Mouse (Mus musculus) hematopoietic multipotent progenitor cell, adult 10-12 weeks (in vitro differentiated cells): Measurements from ENCODE around the gene Ptprr. TPM values are rescaled to one million over a fixed set of nuclear protein-coding genes. Genes with fewer than 3 reads are reported as not detected.

Experiments used
- polyA plus RNA-seq: library from polyadenylated mRNA; stranded (reverse); fragments of >175 nt; gene quantifications from 2 replicates; pipeline ENCODE4 v1.2.3, GENCODE M21; 2012; ENCODE audit warnings: low replicate concordance

Gene Ptprr
- polyA plus RNA-seq, result not detected in 2 replicates

DNA sequence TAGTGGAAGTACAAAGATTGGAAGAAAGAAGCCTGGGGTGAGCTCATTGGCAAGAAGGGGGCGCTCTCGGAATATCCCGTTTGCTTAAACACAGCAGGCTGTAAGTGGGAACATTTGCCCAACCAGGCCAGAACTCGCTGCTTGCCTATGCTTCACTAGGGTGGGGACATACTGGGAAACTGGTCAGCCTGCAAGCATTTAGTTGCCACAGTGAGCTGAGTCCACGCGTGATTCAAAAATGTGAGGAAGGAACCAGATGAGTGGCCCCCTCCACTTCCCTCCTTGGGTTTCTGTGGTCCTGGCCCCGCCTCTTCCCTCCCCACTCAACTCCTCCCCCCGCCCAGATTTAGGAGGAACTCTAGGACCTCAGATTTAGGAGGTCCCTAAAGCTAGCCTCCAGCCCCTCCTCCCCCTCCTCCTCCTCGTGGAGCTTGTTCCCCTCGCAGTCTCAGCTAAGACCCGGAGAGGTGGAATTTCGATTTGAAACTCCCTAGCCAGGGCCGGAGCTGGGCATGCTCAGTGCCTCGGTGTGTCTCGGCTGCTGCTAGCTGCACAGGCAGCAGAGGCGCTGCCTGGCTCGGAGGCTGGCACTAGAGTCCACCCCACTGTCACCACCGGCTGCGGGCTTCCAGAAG, at the start of gene Ptprr:
Gene Ptprr, plus strand, starts transcription at position 369 of the 635 bp plus-strand sequence.

DNA sequence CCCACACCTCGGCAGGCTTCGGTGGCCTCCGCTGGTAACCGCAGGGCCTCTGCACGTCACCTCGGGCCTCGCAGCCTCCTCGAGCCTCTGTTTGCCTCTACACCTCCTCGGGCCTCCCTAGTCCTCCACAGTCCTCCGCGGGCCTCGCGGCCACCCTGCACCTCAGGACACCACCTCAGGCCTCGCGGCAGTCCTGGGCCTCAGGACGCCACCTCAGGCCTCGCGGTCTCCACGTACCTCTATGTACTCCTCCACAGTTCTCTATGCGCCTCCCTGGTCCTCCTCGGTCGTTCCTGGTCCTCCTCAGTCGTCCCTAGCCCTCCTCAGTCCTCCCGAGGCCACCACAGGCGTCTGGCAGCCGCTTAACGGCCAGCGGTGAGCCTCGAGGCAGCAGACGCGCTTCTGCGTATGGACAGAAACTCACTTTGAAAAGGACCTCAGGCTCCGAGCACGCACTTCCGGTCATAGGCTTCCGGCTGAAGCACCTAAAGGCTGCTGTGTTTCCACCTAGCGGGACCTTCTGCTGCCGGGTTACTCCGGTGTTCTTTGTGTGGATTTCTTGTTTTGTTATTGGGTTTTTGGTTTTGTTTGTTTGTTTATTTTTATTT, 96.0 kb downstream of the Ptprr start, which contains the start of gene 4933416C03Rik:
Gene 4933416C03Rik, minus strand, starts transcription at position 51 of the 608 bp plus-strand sequence.

DNA sequence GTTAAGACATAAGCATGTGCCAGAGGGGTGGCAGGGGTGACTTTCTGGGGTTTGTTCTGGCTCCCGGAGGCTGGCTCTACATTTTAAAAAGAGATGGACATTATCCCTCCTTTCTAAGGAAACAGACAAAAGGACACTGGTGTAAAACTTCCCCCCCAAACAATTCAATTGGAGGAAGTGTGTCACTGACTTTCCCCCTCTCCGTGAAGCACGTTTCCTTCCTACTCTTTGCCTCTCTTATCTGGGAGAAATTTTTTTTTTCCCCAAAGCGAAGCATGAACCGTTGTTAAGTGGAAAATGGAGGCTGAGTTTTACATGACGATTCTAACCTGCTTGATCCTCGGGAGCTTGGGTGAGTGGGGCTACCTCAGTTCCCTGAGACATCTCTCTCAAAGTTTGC, 257.3 kb downstream of the Ptprr start, which contains the start of gene Ptprb:
Gene Ptprb, plus strand, starts transcription at position 244 of the 400 bp plus-strand sequence.

Other genes starting within 250 kb of the Ptprr start
- gene Tspan8, start 201.4 kb upstream of the Ptprr start, polyA plus RNA-seq, result 1.5 TPM in 1 of 2 replicates, not detected in the other
- gene 4933416C03Rik, start 95.7 kb downstream of the Ptprr start, polyA plus RNA-seq, result not detected in 2 replicates